Comparison of ENCODE assay signal across 9 mouse cellular contexts in genomic region chr2:167367777-167368281, GRCm38 (mm10). TPM values are rescaled to one million over a fixed set of nuclear protein-coding genes. Genes with fewer than 3 reads are reported as not detected.
A peak's percentile ranks its signal among the peaks of the same experiment; 100 is the strongest.
DNase-seq lines count a peak whose midpoint lies in the region; ATAC-seq and TF ChIP-seq lines count a peak whose summit lies in the region.
"Had no signal": no experiment of that assay in that cellular context is flagged by ENCODE, and none has a peak within 500 bp of the region (broad histone marks: within the 10 kb centered on the region; RNA-seq: fewer than 3 reads in every experiment).

No protein-coding gene starts in this region.

- no peak for DNase-seq in kidney, postnatal 0 days (ENCODE audit: low spot score)
- no peak for DNase-seq in kidney, postnatal 36 days
- peak; percentile 80 for DNase-seq in ZHBTc4 (ENCODE audit: low read depth, low spot score)
- DNase-seq in liver, postnatal 0 days = peak; percentile 45
- DNase-seq in thymus, postnatal 10 days (ENCODE audit: low spot score in 2 of 2) = peak; percentile 46 to 49
- DNase-seq in cerebellum, adult 8-10 months = no peak
- DNase-seq in kidney, postnatal 10 days = no peak
- DNase-seq in gastrocnemius, adult 8-10 months (ENCODE audit: low spot score in 2 of 2) = no peak
- DNase-seq: embryo, embryonic 11 days had no signal

- no peak overlapping the region for H3K4me3 ChIP-seq in kidney, postnatal 0 days (replicated peaks; ENCODE audit: low read depth, low read length)
- no peak overlapping the region for H3K4me3 ChIP-seq in liver, postnatal 0 days (ENCODE audit: low read depth, low read length)

- no peaks in the 10 kb centered on the region for H3K4me1 ChIP-seq in kidney, postnatal 0 days (replicated peaks; ENCODE audit: insufficient read depth, low read length)
- peaks cover 6% of the 10 kb centered on the region; the same call in 1 of the 2 replicates for H3K4me1 ChIP-seq in liver, postnatal 0 days (ENCODE audit: insufficient read depth)

- no peak overlapping the region for H3K9ac ChIP-seq in kidney, postnatal 0 days (ENCODE audit: low read depth, low read length)
- no peak overlapping the region for H3K9ac ChIP-seq in liver, postnatal 0 days (replicated peaks)

- H3K27me3 ChIP-seq in kidney, postnatal 0 days (ENCODE audit: insufficient read depth, low read length) = no peaks in the 10 kb centered on the region
- no peaks in the 10 kb centered on the region for H3K27me3 ChIP-seq in liver, postnatal 0 days (ENCODE audit: insufficient read depth, low read length)

- no peak overlapping the region for H3K27ac ChIP-seq in kidney, postnatal 0 days
- H3K27ac ChIP-seq in liver, postnatal 0 days (ENCODE audit: low read depth) = peak overlapping the region; percentile 83

- no peak for TF ChIP-seq CTCF in kidney, postnatal 0 days (IDR thresholded peaks at IDR 0.05; ENCODE audit: low read depth)
- no peak for TF ChIP-seq CTCF in liver, postnatal 0 days (IDR thresholded peaks at IDR 0.05; ENCODE audit: low read depth)

- no peaks in the 10 kb centered on the region for H3K36me3 ChIP-seq in kidney, postnatal 0 days (ENCODE audit: insufficient read depth, low read length)
- no peaks in the 10 kb centered on the region for H3K36me3 ChIP-seq in liver, postnatal 0 days (replicated peaks; ENCODE audit: insufficient read depth, low read length)

- no peak overlapping the region for H3K4me2 ChIP-seq in kidney, postnatal 0 days (ENCODE audit: low read length)
- peak overlapping the region; percentile 58 for H3K4me2 ChIP-seq in liver, postnatal 0 days (ENCODE audit: low read depth, low read length)

- no peaks in the 10 kb centered on the region for H3K9me3 ChIP-seq in kidney, postnatal 0 days (replicated peaks; ENCODE audit: low read length)
- no peaks in the 10 kb centered on the region for H3K9me3 ChIP-seq in liver, postnatal 0 days (ENCODE audit: low read length)

- TF ChIP-seq EP300 in liver, postnatal 0 days (IDR thresholded peaks at IDR 0.05; ENCODE audit: low read depth) = no peak

- 0 out of 2 replicates have a peak, but pooled peaks have one; percentile 6 for ATAC-seq in kidney, postnatal 0 days (replicated peaks; ENCODE audit: low FRiP score, low read depth)
- peak; percentile 44 for ATAC-seq in liver, postnatal 0 days

- 47% methylated on average over 20 of the region's 20 CpGs for WGBS in kidney, postnatal 0 days
- 25% methylated on average over 20 of the region's 20 CpGs for WGBS in liver, postnatal 0 days (ENCODE audit: insufficient replicate concordance)

RNA-seq across cellular contexts. Expression of gene B4galt5, which starts 18.8 kb away (rescaled TPM):
- 19.5 and 22.6 TPM in 2 replicates for polyA plus RNA-seq in kidney, postnatal 0 days (2015; fragmentation: Nextera tagmentation; extraction: Ambion mirVana)
- 3.2 and 4.2 TPM in 2 replicates for polyA plus RNA-seq in liver, postnatal 0 days (2015; fragmentation: Nextera tagmentation; extraction: Ambion mirVana)
- 10 to 100 TPM in 1 of 4 experiments, 1 to 10 TPM in 3; 6.2 to 13.3 (median 8.8) TPM for total RNA-seq in gastrocnemius, adult 8-10 months (2022)

RNA-seq across cellular contexts. Expression of gene Slc9a8, which starts 53.7 kb away (rescaled TPM):
- polyA plus RNA-seq in kidney, postnatal 0 days (2015; fragmentation: Nextera tagmentation; extraction: Ambion mirVana) = 14.2 and 15.5 TPM in 2 replicates
- polyA plus RNA-seq in liver, postnatal 0 days (2015; fragmentation: Nextera tagmentation; extraction: Ambion mirVana) = 7.5 and 9.3 TPM in 2 replicates
- 10 to 100 TPM; 21.8 to 27.9 (median 24.9) TPM for total RNA-seq in gastrocnemius, adult 8-10 months (2022)

Comparison
In these comparisons a context has a peak if more than half of its experiments do, and no peak if none do; other contexts are left out.
1. DNase-seq: peak in ZHBTc4 (single experiment), liver, postnatal 0 days (single experiment) and thymus, postnatal 10 days (2 of 2); none in kidney, postnatal 0 days (single experiment), kidney, postnatal 36 days (0 of 2), cerebellum, adult 8-10 months (single experiment), kidney, postnatal 10 days (single experiment) and gastrocnemius, adult 8-10 months (0 of 2).